Mouse (Mus musculus) E14TG2a.4 (cell line): ENCODE data around the gene Sec24c.

Source experiments
- CTCF ChIP-seq: conservative IDR thresholded peaks from 2 replicates; pipeline ENCODE4 v1.5.1; 2014; ENCODE audit warnings: low read length
- NANOG ChIP-seq: IDR thresholded peaks from 2 replicates; pipeline ENCODE4 v1.6.1; 2014; ENCODE audit warnings: borderline replicate concordance, low read length, mixed read lengths
- POU5F1 ChIP-seq: IDR thresholded peaks from 2 replicates; pipeline ENCODE4 v1.6.1; 2014; ENCODE audit warnings: low read length, borderline replicate concordance

GRCm38 (mm10) chr14:20646381-20646780 is 27.7 kb upstream of the Sec24c start:
- TF ChIP-seq CTCF (no peak), NANOG (no peak), POU5F1 (no peak)
